Mouse (Mus musculus) midbrain, embryonic 14.5 days (tissue): ENCODE data around the gene Rps21. TPM values are rescaled to one million over a fixed set of nuclear protein-coding genes. Genes with fewer than 3 reads are reported as not detected.

ENCODE experiments used
- ATAC-seq: fragments of 200-750 bp; cut with Nextera tagmentation; 2 replicates; pipeline ENCODE4 v1.8.0; 2017; ENCODE audit warnings: moderate number of reproducible peaks, moderate library complexity; ENCODE audit not compliant: low FRiP score, low TSS enrichment
- DNase-seq: peaks from one replicate; pipeline ENCODE4 v3.0.0-alpha.2; 2015
- H3K27ac ChIP-seq: fragments of 300-500 bp; sonication (generic); replicated peaks from 2 replicates; pipeline ENCODE4 v1.5.1; 2014; ENCODE audit warnings: mild to moderate bottlenecking, low read depth, low read length, moderate library complexity
- H3K27me3 ChIP-seq: fragments of 300-500 bp; sonication (generic); 2 replicates; pipeline ENCODE4 v1.6.1; 2014; ENCODE audit warnings: low read length, control low read depth, mixed read lengths; ENCODE audit not compliant: control insufficient read depth, insufficient read depth
- H3K36me3 ChIP-seq: fragments of 300-500 bp; sonication (generic); 2 replicates; pipeline ENCODE4 v1.6.1; 2014; ENCODE audit warnings: low read length, control low read depth; ENCODE audit not compliant: control insufficient read depth, insufficient read depth
- H3K4me1 ChIP-seq: fragments of 300-500 bp; sonication (generic); 2 replicates; pipeline ENCODE4 v1.6.1; 2014; ENCODE audit warnings: mild to moderate bottlenecking, antibody characterized with exemption, low read length, control low read depth; ENCODE audit not compliant: control insufficient read depth, insufficient read depth
- H3K4me2 ChIP-seq: fragments of 300-500 bp; sonication (generic); 2 replicates; pipeline ENCODE4 v1.6.1; 2014; ENCODE audit warnings: mild to moderate bottlenecking, low read length, moderate library complexity
- H3K4me3 ChIP-seq: fragments of 300-500 bp; sonication (generic); replicated peaks from 2 replicates; pipeline ENCODE4 v1.5.1; 2014; ENCODE audit warnings: low read depth, low read length
- H3K9ac ChIP-seq: fragments of 300-500 bp; sonication (generic); replicated peaks from 2 replicates; pipeline ENCODE4 v1.6.1; 2014; ENCODE audit warnings: mild to moderate bottlenecking, low read length, moderate library complexity
- H3K9me3 ChIP-seq: fragments of 300-500 bp; sonication (generic); 2 replicates; pipeline ENCODE4 v1.6.1; 2016; ENCODE audit warnings: low read length, control low read depth, mixed read lengths; ENCODE audit not compliant: control insufficient read depth
- WGBS: fragments of 180-500 bp; shearing (Covaris S2); extraction: QIAGEN DNeasy Blood & Tissue Kit; methylation state at CpG from one replicate; pipeline ENCODE4 v1.1.7; 2014; 5-methylcytosine and 5-hydroxymethylcytosine counted together
- polyA plus RNA-seq: library from polyadenylated mRNA; unstranded; fragments of >200 nt; fragmentation: Nextera tagmentation; extraction: Ambion mirVana; gene quantifications from 2 replicates; pipeline ENCODE4 v1.2.1, GENCODE M21; 2014

The Rps21 gene
- polyA plus RNA-seq, 1 experiment from 2014 or later = 409 TPM

DNA sequence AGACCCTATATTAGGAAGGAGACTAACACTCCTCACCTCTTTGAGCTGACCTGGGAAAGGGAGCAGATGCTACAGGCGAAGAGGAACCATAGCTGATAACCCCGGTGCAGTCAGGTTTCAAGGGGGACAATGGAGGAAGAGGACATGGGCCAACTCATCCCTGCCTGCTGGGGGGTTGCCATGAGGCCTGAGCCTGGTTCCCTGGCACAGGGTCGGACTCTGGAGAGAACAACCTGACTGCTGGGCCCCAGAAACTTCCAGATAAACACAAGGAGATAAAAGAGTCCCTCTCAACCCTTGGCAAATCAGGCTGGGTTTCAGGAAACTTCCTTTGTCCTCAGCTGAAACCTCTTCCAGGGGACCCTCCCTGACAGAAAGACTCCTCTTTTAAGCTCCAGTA is 38.9 kb upstream of the Rps21 start:
- ATAC-seq = no peak

DNA sequence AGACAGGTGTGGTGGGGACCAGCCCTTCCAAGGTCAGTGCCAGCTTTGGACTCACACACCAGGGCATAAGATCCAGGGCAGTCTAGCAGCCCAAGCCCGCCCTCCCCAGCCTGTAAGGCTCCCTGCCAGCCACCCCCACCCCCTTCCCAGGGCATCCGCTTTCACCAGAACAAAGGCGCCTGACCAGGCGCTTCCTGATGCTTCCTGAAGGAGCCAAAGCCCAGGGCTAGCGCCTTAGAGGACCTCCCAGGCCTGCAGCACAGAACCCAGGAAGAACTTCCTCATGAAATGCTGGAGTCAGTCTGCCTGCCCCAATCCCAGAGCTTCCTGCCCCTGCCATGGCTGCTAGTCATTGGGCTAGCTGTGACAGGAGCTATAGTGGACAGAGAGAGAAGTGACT is 38.5 kb upstream of the Rps21 start:
- Histone ChIP-seq H3K9me3 (no peaks in the 10 kb centered on the region), H3K27me3 (peaks cover 7% of the 10 kb centered on the region; the same call in 1 of the 2 replicates), H3K27ac (no peak overlapping the region), H3K4me2 (no peak overlapping the region), H3K36me3 (no peaks in the 10 kb centered on the region), H3K4me1 (peaks cover 7% of the 10 kb centered on the region), H3K9ac (no peak overlapping the region; the same call in 1 of the 2 replicates), H3K4me3 (no peak overlapping the region)
- ATAC-seq = no peak
- whole genome bisulfite sequencing = 27% methylated on average over 5 of the region's 5 CpGs
- no peak for DNase-seq

More for the DNA sequence above, 38.9 kb upstream of the Rps21 start:
- peaks cover 6% of the 10 kb centered on the region; the same call in 1 of the 2 replicates for H3K27me3 ChIP-seq
- H3K4me2 ChIP-seq = no peak overlapping the region
- H3K9me3 ChIP-seq = no peaks in the 10 kb centered on the region
- peaks cover 7% of the 10 kb centered on the region for H3K4me1 ChIP-seq
- WGBS = 82% methylated on average over 3 of the region's 3 CpGs
- H3K36me3 ChIP-seq = no peaks in the 10 kb centered on the region
- no peak overlapping the region for H3K27ac ChIP-seq
- H3K9ac ChIP-seq = no peak overlapping the region; the same call in 1 of the 2 replicates
- no peak for DNase-seq
- H3K4me3 ChIP-seq = no peak overlapping the region

DNA sequence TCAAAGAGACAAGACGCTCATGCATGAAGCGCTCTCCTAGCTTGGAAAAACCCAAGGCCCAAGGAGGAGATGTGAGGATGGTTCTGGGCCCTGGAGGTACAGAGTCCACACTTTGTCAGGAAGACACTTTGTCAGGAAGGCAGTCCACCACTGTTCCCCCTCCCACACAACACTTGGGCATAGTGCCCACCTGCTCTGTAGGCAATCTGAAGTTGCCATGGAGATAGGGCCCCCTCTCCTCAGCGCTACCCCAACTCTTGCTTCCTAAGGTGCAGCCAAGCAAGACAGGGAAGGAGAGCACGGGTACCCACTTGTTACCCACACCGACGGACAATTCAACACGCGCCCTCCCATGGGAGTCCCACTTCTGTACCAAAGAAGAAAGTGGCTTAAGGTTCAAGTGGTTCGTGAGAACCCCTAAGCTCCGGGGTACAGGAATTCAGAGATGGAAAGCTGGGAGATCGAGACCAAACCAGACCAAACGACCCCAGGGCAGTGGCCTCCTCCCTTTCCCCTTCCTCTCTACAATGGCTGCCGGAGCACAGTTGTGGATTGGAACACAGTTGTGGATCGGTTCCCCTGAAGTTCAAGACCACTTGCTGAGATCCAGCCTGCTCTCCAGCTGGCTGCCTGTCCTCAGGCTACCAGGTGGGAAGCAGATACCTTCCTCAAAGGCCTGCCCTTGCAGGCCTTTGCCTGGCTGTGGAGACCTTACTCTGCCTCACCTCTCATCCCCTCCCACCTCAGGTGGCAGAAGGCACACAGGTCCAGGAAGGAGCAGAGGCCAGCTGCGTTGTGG is 37.8 kb upstream of the Rps21 start:
- WGBS = 78% methylated on average over 15 of the region's 15 CpGs
- Histone ChIP-seq H3K4me2 (no peak overlapping the region), H3K36me3 (no peaks in the 10 kb centered on the region), H3K4me3 (no peak overlapping the region), H3K9ac (no peak overlapping the region), H3K27ac (no peak overlapping the region), H3K9me3 (no peaks in the 10 kb centered on the region), H3K27me3 (peaks cover 8% of the 10 kb centered on the region; the same call in 1 of the 2 replicates), H3K4me1 (peaks cover 7% of the 10 kb centered on the region)
- DNase-seq (no peak), ATAC-seq (no peak)

DNA sequence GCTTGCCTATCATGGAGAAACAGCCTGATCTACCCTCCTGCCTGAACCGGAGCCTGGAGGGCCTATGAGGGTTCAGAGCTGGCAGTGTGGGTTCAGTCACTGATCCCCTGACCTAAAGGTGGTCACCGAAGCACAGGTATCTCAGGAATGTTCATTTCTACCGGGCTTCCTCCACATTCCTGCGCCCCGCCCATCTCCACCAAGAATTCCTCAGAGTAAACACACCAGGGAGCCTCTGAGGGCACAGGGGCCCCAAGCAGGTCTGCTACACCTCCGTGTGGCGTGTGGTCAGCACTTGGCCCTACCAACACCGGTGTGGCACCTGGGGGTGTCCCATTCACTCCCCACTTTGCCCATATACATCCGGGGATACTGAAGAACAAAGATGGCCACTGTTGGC is 37.0 kb upstream of the Rps21 start:
- DNase-seq = no peak
- peaks cover 11% of the 10 kb centered on the region for H3K4me1 ChIP-seq
- H3K27ac ChIP-seq = no peak overlapping the region
- WGBS = 88% methylated on average over 9 of the region's 9 CpGs
- no peaks in the 10 kb centered on the region for H3K9me3 ChIP-seq
- H3K4me2 ChIP-seq = no peak overlapping the region
- peaks cover 17% of the 10 kb centered on the region for H3K27me3 ChIP-seq
- H3K9ac ChIP-seq = no peak overlapping the region
- no peak overlapping the region for H3K4me3 ChIP-seq
- no peaks in the 10 kb centered on the region for H3K36me3 ChIP-seq
- ATAC-seq = no peak

DNA sequence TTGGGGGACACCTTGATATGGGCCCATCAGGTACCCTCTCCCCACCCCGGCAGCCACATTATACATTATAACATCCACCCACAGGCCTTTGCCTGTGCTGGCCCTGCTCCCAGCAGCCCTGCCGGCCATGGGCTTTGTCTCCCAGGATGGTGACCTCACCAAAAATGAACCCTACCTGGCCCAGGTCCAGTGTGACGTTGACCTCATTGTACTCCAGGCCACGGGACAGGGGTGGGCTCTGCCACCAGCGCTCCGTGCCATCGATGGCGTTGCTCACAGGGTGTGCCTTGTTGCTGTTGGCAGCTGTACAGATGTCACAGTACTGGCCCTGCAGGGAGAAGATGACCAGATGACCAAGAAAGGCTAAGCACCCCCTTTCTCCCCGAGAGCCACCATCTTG is 36.1 kb upstream of the Rps21 start:
- peaks cover 17% of the 10 kb centered on the region for H3K4me1 ChIP-seq
- H3K9ac ChIP-seq = no peak overlapping the region
- H3K4me2 ChIP-seq = no peak overlapping the region
- no peak for DNase-seq
- H3K36me3 ChIP-seq = no peaks in the 10 kb centered on the region
- H3K4me3 ChIP-seq = no peak overlapping the region
- H3K9me3 ChIP-seq = no peaks in the 10 kb centered on the region
- H3K27me3 ChIP-seq = peaks cover 25% of the 10 kb centered on the region
- no peak for ATAC-seq
- WGBS = 96% methylated on average over 9 of the region's 9 CpGs
- H3K27ac ChIP-seq = no peak overlapping the region

DNA sequence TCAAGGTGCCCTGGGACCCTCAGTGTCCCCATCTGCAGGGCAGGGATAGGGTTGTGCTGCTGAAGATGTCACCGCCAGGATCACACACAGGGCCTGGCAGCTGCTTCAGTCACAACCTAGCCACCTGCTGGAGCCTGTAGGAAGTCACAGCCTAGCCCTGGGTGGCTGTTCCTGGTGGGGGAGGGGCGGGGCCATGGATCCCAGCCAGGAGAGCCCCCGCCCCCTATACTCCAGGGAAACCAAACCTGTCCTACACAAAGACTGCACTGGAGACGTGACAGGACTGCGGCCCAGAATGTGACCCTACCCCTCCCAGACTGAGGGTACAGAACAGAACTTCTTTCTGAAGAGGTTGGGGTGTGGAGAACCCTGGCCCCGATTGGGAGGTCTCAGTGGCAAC is 34.9 kb upstream of the Rps21 start:
- peaks cover 21% of the 10 kb centered on the region for H3K4me1 ChIP-seq
- DNase-seq = peak; percentile 33
- H3K9ac ChIP-seq = 0 out of 2 replicates have a peak overlapping the region, but pooled peaks have one; percentile 12
- ATAC-seq = 0 out of 2 replicates have a peak, but pooled peaks have one; percentile 19
- H3K4me2 ChIP-seq = no peak overlapping the region
- no peaks in the 10 kb centered on the region for H3K9me3 ChIP-seq
- H3K4me3 ChIP-seq = no peak overlapping the region
- H3K36me3 ChIP-seq = no peaks in the 10 kb centered on the region
- WGBS = 10% methylated on average over 6 of the region's 6 CpGs
- no peak overlapping the region for H3K27ac ChIP-seq
- peaks cover 34% of the 10 kb centered on the region for H3K27me3 ChIP-seq

DNA sequence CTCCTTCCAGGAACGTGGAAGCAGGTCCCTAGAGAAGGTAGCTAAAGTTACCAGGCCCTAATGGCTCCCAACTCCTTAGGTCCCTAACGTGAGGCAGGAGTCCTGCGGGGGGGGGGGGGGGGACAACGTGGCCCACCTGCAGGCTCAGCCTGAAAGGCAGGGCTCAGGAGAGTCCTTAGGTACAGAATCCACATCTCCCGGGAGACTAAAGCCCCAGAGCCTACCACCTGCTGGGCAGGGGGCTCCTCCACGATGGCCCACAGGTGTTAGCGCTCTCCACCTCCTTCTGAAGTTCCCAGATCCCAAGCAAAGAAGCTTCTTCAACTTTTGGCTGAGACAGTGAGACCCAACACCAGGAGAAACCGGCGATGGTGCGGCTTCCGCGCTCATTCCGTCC is 32.5 kb upstream of the Rps21 start:
- no peak overlapping the region for H3K27ac ChIP-seq
- peak overlapping the region; percentile 100 for H3K4me2 ChIP-seq
- peak overlapping the region; percentile 51 for H3K4me3 ChIP-seq
- H3K36me3 ChIP-seq = no peaks in the 10 kb centered on the region
- H3K4me1 ChIP-seq = peaks cover 30% of the 10 kb centered on the region
- no peaks in the 10 kb centered on the region for H3K9me3 ChIP-seq
- WGBS = under 1% methylated on average over 12 of the region's 13 CpGs
- H3K9ac ChIP-seq = no peak overlapping the region
- ATAC-seq = no peak
- no peak for DNase-seq
- H3K27me3 ChIP-seq = peaks cover 34% of the 10 kb centered on the region

DNA sequence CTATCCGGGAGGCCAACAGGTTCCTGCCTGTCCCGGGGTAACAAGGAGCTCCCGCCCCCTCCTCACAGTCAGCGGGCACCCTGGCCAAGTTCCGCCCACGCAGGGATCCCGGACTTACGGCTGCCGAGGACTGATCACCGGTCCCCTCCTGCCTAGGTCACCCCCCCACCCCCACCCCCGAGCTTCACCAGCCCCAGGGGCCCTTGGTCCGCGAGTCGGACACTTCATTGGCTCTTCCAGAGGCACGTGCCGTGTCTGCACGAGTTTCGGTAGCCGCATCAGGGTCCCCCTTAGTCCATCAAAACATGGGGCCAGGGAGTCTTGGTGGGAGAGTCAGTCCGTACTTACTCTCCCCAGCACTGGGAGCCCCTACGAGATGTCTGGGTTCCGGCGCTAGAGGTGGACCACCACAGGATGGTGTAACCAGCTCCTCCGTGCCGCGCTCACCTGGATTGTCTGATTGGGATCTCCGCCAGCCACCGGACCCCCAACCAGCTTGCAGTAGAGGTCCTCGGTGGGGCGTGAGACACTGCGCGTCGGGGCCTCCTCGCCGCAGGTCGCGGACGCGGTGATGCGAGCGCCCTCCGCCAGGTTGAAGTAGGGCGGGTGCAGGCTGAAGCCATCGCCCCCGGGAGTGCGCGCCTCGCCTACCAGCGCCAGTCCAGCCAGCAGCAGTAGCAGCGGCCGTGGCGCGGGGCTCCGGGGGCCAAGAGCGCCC is 32.0 kb upstream of the Rps21 start:
- H3K4me3 ChIP-seq = peak overlapping the region; percentile 51
- 1% methylated on average over 55 of the region's 55 CpGs for WGBS
- peak overlapping the region; percentile 54 for H3K9ac ChIP-seq
- peak; percentile 38; the same call in 1 of the 2 replicates for ATAC-seq
- peaks cover 34% of the 10 kb centered on the region for H3K27me3 ChIP-seq
- no peaks in the 10 kb centered on the region for H3K9me3 ChIP-seq
- H3K4me1 ChIP-seq = peaks cover 30% of the 10 kb centered on the region
- no peak overlapping the region for H3K27ac ChIP-seq
- H3K36me3 ChIP-seq = no peaks in the 10 kb centered on the region
- H3K4me2 ChIP-seq = peak overlapping the region; percentile 100
- DNase-seq = peak; percentile 60
